Mouse (Mus musculus) adrenal gland, postnatal 10 days (tissue): ENCODE data around the gene Rrh. TPM values are rescaled to one million over a fixed set of nuclear protein-coding genes. Genes with fewer than 3 reads are reported as not detected.
"Not testable (repeated sequence)": the region's sequence is repeated elsewhere in the genome, so short reads cannot be mapped to it uniquely, and the experiment has no call there.

Experiments
- DNase-seq: peaks from one replicate; pipeline ENCODE4 v3.0.0; 2021; ENCODE audit warnings: mixed read lengths
- total RNA-seq, 2 experiments: library from RNA; stranded (reverse); gene quantifications; 2 replicates each; pipeline ENCODE4 v1.2.3; 2021

The Rrh gene
- total RNA-seq, 2 experiments from 2014 or later, result 0.27 TPM; not detected in 1

GRCm38 (mm10) chr3:129782746-129783145 is 39.6 kb downstream of the Rrh start:
- DNase-seq, result no peak

- DNase-seq, result no peak
Observed at GRCm38 (mm10) chr3:129781435-129781834, 41.0 kb downstream of the Rrh start.

- DNase-seq, result no peak
Observed at GRCm38 (mm10) chr3:129771210-129771609, 51.2 kb downstream of the Rrh start.

GRCm38 (mm10) chr3:129766971-129767794 is 55.2 kb downstream of the Rrh start:
- DNase-seq, result no peak

GRCm38 (mm10) chr3:129766106-129766505 is 56.3 kb downstream of the Rrh start:
- DNase-seq, result no peak

- DNase-seq, result not testable (repeated sequence)
Observed at GRCm38 (mm10) chr3:129757599-129757998, 64.8 kb downstream of the Rrh start.

- DNase-seq, result peak; percentile 14
Observed at GRCm38 (mm10) chr3:129754650-129755604, 67.5 kb downstream of the Rrh start, which contains the start of gene Egf. Egf (minus strand) TSS chr3:129755316.

Other genes starting within 250 kb of the Rrh start
- gene Egf, start 67.3 kb downstream of the Rrh start, total RNA-seq, result 1 to 10 TPM in 1 of 2 experiments, under 1 TPM in 1; 0.69 to 3.2 TPM
- not detected for gene Lrit3, start 18.6 kb downstream of the Rrh start, total RNA-seq
- 10 to 100 TPM; 57.0 to 65.8 TPM for gene Gar1, start 8.8 kb upstream of the Rrh start, total RNA-seq
- gene Cfi, start 13.3 kb upstream of the Rrh start, total RNA-seq, result 100 to 1,000 TPM in 1 of 2 experiments, 10 to 100 TPM in 1; 47.0 to 127 TPM
- 10 to 100 TPM; 54.1 to 58.0 TPM for gene Pla2g12a, start 56.0 kb upstream of the Rrh start, total RNA-seq
- gene Casp6, start 78.8 kb upstream of the Rrh start, total RNA-seq, result 10 to 100 TPM; 35.3 to 39.9 TPM
- 1 to 10 TPM; 7.7 to 9.6 TPM for gene Mcub, start 147.6 kb upstream of the Rrh start, total RNA-seq
- 10 to 100 TPM; 48.8 to 59.3 TPM for gene Sec24b, start 239.0 kb upstream of the Rrh start, total RNA-seq